Mouse (Mus musculus): ENCODE measurements around the gene Fgfr2.

Fgfr2 gene

DNA sequence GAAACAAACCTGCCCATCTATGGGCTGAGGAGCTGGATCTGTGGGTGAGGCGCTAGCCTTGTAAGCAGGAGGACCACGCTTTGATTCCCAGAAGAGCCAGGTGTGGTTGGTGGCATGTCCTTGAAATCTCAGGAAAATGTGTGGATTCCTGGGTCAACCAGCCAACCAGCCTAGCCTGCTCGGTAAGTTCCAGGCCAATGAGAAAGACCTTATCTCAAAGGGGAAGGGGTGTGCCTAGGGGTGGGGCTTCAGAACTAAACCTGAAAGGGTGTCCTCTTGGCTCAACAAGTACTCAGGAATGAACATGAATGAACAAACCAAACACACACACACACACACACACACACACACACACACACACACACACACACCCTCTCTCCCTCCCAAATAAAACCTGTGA, 81.4 kb downstream of the Fgfr2 start:
- DNase-seq (ENCODE audit: low spot score): peak; percentile 60

GRCm38 (mm10) chr7:133040688-133041345, 82.3 kb downstream of the Fgfr2 start:
- peak; percentile 34 for DNase-seq (ENCODE audit: low spot score)

DNA sequence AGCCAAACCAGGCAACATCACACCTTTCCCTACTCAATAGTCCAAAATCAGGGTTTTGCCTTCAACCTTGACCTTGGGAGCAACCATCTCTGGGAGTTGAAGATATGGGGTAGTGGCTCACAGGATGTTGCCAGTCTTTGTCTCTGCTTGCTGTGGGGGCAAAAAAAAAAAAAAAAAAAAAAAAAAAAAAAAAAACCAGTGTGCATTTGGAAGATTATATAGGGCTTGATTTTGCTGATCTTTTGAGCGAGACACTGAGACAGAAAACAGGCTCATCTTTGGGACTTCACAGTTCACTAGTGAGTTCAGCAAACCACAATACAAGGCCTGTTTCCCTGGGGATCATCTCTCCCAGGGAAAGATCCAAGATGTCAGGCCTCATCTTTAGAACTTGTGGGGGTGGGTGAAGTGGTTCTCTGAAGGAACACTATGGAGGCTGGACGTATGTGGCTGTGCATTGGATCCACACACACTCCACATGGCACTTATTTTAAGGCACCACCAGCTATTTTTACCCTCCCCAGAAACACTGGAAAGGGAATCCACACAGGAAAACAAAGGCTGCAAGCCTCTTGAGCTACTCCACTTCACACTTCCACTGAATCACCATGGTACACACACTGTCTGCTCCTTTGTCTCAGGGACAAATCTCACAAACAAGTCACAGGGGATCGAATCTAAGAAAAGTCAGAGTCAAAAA, 83.4 kb downstream of the Fgfr2 start:
- DNase-seq (ENCODE audit: low spot score): no peak

DNA sequence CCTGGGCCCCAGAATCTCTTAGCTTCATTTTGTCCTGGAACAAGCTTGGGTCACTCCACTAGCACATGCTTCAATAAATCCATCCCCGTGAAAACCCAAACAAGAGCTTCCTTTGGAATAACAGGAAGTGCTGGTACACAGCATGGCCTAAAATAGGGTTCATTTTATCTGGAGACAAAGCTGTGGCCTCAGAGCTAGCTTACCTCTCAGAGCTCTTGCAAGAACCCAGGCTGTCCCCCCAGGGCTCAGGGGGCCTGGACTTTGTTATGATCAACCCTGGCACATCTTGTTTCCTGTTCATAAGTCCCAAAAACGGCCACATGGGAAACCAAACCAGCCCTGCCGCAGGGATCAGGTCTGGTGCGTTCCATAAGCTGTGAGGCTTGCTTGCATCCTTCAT, 85.5 kb downstream of the Fgfr2 start:
- no peak for DNase-seq (ENCODE audit: low spot score)

- no peak for DNase-seq (ENCODE audit: low spot score)
Measured at GRCm38 (mm10) chr7:133037217-133037616, 85.9 kb downstream of the Fgfr2 start.

- DNase-seq (ENCODE audit: low spot score): no peak
Measured at GRCm38 (mm10) chr7:133035901-133036300, 87.2 kb downstream of the Fgfr2 start.

DNA sequence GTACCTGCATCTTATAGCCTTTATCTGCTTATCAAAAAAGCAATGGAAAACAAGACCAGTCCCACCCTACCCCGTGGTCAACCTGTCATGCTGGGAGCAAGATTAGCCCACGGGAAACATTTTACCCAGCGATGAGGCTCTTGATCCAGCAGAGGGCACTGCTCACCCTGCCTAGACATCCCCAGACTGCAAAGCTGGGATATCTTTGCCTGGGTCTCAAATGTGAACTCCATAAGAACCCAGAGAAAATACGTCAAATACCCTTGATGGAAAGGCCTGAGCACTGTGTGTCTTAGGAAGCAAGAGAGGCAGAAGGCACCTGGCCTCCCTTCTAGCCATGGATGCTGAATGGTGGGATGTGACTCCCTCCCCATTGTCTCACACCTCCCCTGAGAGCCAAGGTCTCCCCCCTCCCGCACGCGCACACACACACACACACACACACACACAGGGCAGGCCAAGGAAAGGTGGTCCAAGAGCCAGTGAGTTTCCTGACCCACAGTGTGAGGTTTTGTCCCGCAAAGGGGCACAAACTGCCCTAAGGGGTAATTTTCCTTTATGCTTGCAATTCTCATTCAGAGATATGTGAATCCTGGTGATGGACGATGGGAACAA, 90.5 kb downstream of the Fgfr2 start:
- peak; percentile 51 for DNase-seq (ENCODE audit: low spot score)

- DNase-seq (ENCODE audit: low spot score): no peak
Measured at GRCm38 (mm10) chr7:133029496-133030047, 93.6 kb downstream of the Fgfr2 start.

DNA sequence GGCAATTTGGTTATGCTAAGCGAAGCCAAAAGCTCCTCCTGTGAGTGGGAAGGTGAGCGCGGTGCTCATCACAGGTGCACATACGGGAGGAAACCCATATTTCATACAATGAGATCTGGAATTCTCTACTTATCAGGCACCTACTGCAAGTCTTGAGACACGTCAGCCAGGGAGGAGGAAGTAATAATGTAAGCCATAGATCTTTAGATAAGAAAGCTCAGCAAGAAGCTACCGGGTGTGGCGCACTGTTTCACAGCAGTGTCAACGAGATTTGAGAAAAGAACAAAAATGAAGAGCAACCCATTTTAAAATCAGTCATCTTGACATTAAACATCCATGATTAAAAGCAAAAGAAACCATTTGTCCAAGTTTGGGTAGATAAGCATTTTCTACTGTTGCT, 94.1 kb downstream of the Fgfr2 start:
- DNase-seq (ENCODE audit: low spot score): no peak

GRCm38 (mm10) chr7:133027930-133028329, 95.2 kb downstream of the Fgfr2 start:
- DNase-seq (ENCODE audit: low spot score): no peak

DNA sequence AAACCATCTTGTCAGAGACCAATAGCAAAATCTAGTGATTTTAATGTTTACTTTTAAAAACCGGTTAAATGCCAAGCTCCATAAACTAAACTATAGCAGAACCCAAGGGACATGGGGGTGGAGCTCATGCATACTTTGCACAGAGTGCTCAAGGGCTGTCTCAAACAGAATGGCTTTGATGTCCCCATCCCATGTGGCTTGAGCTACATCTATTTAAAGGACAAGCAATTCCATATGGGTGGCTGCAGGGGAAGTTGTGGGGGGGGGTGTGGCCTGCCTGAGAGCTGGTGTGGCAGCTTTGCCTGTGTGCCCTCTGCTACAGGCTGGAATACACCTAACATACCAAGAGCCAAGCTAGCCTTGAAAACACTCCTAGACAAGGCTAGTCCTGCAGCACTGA, 98.5 kb downstream of the Fgfr2 start:
- no peak for DNase-seq (ENCODE audit: low spot score)

- DNase-seq (ENCODE audit: low spot score): no peak
Measured at GRCm38 (mm10) chr7:133019481-133020020, 103.6 kb downstream of the Fgfr2 start.

DNA sequence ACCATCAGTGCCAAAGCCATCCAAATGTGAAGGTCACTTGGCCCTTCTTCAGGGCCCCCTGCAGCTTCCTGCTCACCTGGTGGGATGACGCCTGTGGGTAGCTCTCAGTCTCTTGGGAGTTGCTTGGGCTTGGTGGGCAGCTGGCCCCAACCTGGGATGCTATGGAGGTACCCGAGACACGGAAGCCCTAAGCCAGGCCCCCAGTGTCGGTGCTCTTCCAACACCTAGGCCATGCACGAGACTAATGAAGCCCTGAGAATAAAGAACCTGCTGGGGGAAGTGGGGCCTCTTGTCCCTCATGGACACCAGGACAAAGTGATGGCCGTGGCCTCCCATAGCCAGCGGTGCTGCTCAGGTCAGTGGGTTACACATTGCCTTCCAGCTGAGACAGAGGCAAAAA, 104.2 kb downstream of the Fgfr2 start:
- no peak for DNase-seq (ENCODE audit: low spot score)

GRCm38 (mm10) chr7:133015416-133016070, 107.6 kb downstream of the Fgfr2 start:
- DNase-seq (ENCODE audit: low spot score): no peak

- DNase-seq (ENCODE audit: low spot score): no peak
Measured at GRCm38 (mm10) chr7:133014631-133015030, 108.5 kb downstream of the Fgfr2 start.

DNA sequence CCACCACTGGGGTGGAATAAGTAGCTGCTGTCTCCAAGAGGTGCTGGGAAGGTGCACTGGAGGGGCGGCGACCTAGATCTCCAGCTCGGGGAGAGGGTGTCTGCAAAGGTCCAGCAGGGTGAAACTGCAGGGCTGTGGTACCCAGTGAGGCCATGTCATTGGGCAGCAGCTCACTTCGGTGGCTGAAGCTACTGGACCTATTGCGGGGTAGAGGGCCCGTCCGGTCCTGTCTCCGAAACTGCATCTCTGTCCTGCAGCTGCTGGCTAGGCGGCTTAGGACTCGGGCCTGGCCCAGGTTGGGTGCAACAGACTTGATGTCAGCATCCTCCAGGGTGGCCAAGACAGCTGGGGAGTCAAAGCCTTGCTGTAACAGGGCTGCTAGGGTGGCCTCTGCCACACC, 109.2 kb downstream of the Fgfr2 start:
- DNase-seq (ENCODE audit: low spot score): no peak

DNA sequence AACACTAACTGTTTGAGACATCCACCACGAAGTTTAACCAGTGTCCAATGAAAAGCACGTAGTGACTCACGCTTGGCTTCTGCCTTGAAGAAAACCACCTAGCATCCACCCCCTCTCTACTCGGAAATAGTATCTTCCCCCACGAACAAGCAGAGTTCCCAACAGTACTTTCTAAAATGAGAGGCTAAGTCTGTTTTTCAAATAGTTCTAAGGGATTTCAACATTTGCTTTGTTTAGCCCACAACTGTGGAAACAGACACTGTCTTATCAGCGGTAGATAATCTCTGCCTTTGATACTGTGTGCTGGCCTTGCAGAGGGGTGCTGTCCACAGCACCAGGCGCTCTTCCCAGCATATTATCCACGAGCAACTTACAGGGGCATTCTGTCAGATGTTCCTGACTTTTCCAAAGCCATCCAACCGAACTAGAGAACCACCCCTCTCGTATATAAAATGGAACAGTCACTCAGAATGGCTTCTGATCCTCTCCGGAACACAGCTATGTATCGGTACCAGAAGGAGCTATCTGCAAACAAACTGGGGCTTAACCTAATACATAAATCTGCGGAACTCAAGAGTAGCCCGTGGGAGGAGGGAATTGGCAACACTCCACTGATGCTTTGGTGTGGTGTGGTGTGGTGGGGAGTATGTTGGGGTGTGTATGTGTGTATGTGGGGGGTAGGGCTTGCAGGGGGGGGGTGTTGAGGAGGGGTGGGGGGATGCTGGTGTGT, 110.3 kb downstream of the Fgfr2 start:
- DNase-seq (ENCODE audit: low spot score): no peak

- no peak for DNase-seq (ENCODE audit: low spot score)
Measured at GRCm38 (mm10) chr7:133011611-133012010, 111.5 kb downstream of the Fgfr2 start.

DNA sequence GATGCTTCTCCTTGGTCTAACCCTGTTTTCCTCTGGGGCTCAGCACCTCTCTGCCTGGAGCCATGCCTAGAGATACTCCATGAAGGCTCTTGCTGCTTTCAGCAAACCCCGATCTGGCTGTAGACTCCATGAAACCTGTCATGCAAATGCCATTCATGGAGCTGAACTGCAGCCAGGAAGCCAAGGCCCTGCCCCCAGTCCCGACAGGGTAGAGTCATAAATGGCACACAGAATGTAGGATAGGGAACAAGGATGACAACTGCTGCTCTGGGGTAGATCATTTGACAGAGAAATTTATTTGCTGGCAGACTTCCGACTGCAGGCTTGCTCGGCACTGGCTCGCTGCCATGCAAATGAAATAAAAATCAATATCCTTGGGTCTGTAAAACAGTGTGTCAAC, 112.0 kb downstream of the Fgfr2 start:
- DNase-seq (ENCODE audit: low spot score): no peak

GRCm38 (mm10) chr7:133010477-133010876, 112.7 kb downstream of the Fgfr2 start:
- DNase-seq (ENCODE audit: low spot score): no peak

DNA sequence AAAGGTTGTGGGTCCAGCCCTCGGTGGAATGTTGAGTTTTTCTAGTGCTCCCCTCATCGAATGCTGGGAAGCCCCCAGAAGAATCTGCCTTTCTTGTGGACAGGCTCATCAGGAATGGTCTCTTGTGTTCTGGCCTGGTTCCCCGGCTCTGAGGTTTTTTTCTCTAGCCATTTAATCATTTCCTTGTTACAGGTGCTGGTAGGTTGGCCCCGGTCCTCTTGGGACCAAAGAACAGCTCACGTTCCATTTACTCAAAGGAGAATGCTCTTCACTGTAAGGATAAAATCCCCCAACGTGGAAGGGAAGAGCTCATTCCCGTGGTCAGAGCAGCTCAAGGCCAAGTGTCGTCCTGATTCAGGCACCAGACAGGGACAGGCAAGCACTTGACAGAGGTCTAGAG, 113.5 kb downstream of the Fgfr2 start:
- no peak for DNase-seq (ENCODE audit: low spot score)

DNA sequence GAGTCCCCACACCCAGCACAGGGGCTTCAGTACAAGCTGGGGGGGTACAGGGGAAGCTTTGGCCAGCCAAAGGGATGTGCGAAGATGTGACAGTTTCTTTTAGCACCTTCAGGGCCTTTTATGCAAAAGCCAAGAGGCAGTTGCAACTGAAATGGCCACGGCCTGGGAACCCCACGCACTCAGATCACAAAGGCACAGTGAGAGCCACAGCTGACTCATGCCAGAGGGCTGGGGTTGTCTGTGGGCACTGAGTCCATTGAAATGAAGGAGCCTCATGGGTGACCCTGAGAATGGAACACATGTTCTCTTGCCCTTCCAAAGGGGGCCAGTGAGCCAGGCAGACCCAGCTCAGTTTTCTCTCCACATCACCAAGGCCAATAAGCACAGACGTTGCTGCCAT, 114.5 kb downstream of the Fgfr2 start:
- DNase-seq (ENCODE audit: low spot score): no peak
